ENCODE assay signal across 9 mouse cellular contexts in genomic region chr8:121573275-121573674, GRCm38 (mm10). TPM values are rescaled to one million over a fixed set of nuclear protein-coding genes. Genes with fewer than 3 reads are reported as not detected.
DNase-seq lines count a peak whose midpoint lies in the region; ATAC-seq and TF ChIP-seq lines count a peak whose summit lies in the region.
"Had no signal": no experiment of that assay in that cellular context is flagged by ENCODE, and none has a peak within 500 bp of the region (broad histone marks: within the 10 kb centered on the region; RNA-seq: fewer than 3 reads in every experiment).

No protein-coding gene starts in this region.

- H3K4me3 ChIP-seq in cerebellum, adult 2 months (replicated peaks; ENCODE audit: insufficient read depth, low read depth, low read length): no peak overlapping the region
- no peak overlapping the region for H3K4me3 ChIP-seq in heart, embryonic 14.5 days (ENCODE audit: control insufficient read depth in 1 of 2, insufficient read depth in 1 of 2, low read depth in 1 of 2, low read length in 2 of 2)
- no peak overlapping the region for H3K4me3 ChIP-seq in liver, embryonic 14.5 days (ENCODE audit: insufficient read depth in 1 of 2, low read depth in 2 of 2, low read length in 2 of 2)
- H3K4me3 ChIP-seq in small intestine, adult 2 months (ENCODE audit: low read depth, low read length): no peak overlapping the region
- no peak overlapping the region for H3K4me3 ChIP-seq in limb, embryonic 10.5 days
- H3K4me3 ChIP-seq in hindbrain, embryonic 13.5 days: no peak overlapping the region
- H3K4me3 ChIP-seq: midbrain, embryonic 12.5 days had no signal

- peak overlapping the region; percentile 21; the same call in 1 of the 2 replicates for H3K9ac ChIP-seq in heart, embryonic 14.5 days (ENCODE audit: low read length)
- no peak overlapping the region for H3K9ac ChIP-seq in liver, embryonic 14.5 days (replicated peaks)
- no peak overlapping the region for H3K9ac ChIP-seq in hindbrain, embryonic 13.5 days
- H3K9ac ChIP-seq: midbrain, embryonic 12.5 days had no signal

- ATAC-seq in heart, embryonic 14.5 days (ENCODE audit: insufficient number of reproducible peaks, insufficient read depth, low FRiP score, low read depth): peak; percentile 48; the same call in 1 of the 2 replicates
- ATAC-seq in liver, embryonic 14.5 days (ENCODE audit: insufficient read depth): peak; percentile 58
- ATAC-seq in hindbrain, embryonic 13.5 days (ENCODE audit: low FRiP score): no peak

- peak; percentile 25 to 56 for DNase-seq in spleen, postnatal 36 days (ENCODE audit: low spot score in 2 of 2)
- DNase-seq in spleen, postnatal 4 days (ENCODE audit: low spot score in 2 of 2): no peak
- DNase-seq in cerebellum, adult 2 months: peak; percentile 72 to 81
- DNase-seq in liver, embryonic 14.5 days (ENCODE audit: low read depth in 3 of 3, low spot score in 3 of 3): no peak
- DNase-seq in limb, embryonic 10.5 days (ENCODE audit: low spot score): no peak

- TF ChIP-seq CTCF in cerebellum, adult 2 months (IDR thresholded peaks at IDR 0.05; ENCODE audit: borderline replicate concordance, insufficient read depth, low read depth, low read length): no peak
- no peak for TF ChIP-seq CTCF in liver, embryonic 14.5 days (IDR thresholded peaks at IDR 0.05; ENCODE audit: low read depth)
- TF ChIP-seq CTCF in small intestine, adult 2 months (IDR thresholded peaks at IDR 0.05; ENCODE audit: extremely low read depth, insufficient read length, insufficient replicate concordance, low read depth, low read length): no peak

- no peak for TF ChIP-seq POLR2A in cerebellum, adult 2 months (IDR thresholded peaks at IDR 0.05; ENCODE audit: borderline replicate concordance, insufficient read depth, low read length)
- TF ChIP-seq POLR2A in small intestine, adult 2 months (IDR thresholded peaks at IDR 0.05; ENCODE audit: low read depth, low read length): 0 out of 2 replicates have a peak, but pooled peaks have one; percentile 11

- 9% methylated on average over 3 of the region's 3 CpGs for WGBS in cerebellum, adult 2 months
- WGBS in heart, embryonic 14.5 days: 15% methylated on average over 3 of the region's 3 CpGs
- WGBS in liver, embryonic 14.5 days (ENCODE audit: insufficient replicate concordance): 48% methylated on average over 3 of the region's 3 CpGs
- WGBS in small intestine, adult 2 months: 29% methylated on average over 3 of the region's 3 CpGs
- WGBS in limb, embryonic 10.5 days: 59% methylated on average over 3 of the region's 3 CpGs
- WGBS in hindbrain, embryonic 13.5 days: 44% methylated on average over 3 of the region's 3 CpGs

- H3K9me3 ChIP-seq in heart, embryonic 14.5 days (ENCODE audit: control insufficient read depth, low read length): no peaks in the 10 kb centered on the region
- no peaks in the 10 kb centered on the region for H3K9me3 ChIP-seq in liver, embryonic 14.5 days (ENCODE audit: control insufficient read depth, low read length)
- H3K9me3 ChIP-seq in limb, embryonic 10.5 days (replicated peaks): no peaks in the 10 kb centered on the region
- H3K9me3 ChIP-seq in hindbrain, embryonic 13.5 days: no peaks in the 10 kb centered on the region
- H3K9me3 ChIP-seq: midbrain, embryonic 12.5 days had no signal

- peaks cover 30% of the 10 kb centered on the region for H3K4me1 ChIP-seq in cerebellum, adult 2 months (ENCODE audit: control insufficient read depth, insufficient read depth, low read length)
- peaks cover 14 to 26% of the 10 kb centered on the region in 2 experiments for H3K4me1 ChIP-seq in heart, embryonic 14.5 days (ENCODE audit: control insufficient read depth in 2 of 2, insufficient read depth in 2 of 2, low read length in 2 of 2)
- H3K4me1 ChIP-seq in liver, embryonic 14.5 days (replicated peaks; ENCODE audit: control insufficient read depth in 2 of 2, insufficient read depth in 2 of 2, low read length in 1 of 2): peaks cover 0 to 13% of the 10 kb centered on the region in 2 experiments
- peaks cover 7% of the 10 kb centered on the region; the same call in 1 of the 2 replicates for H3K4me1 ChIP-seq in small intestine, adult 2 months (ENCODE audit: control insufficient read depth, insufficient read depth, insufficient read length, low read length)
- H3K4me1 ChIP-seq in limb, embryonic 10.5 days: peaks cover 39% of the 10 kb centered on the region
- H3K4me1 ChIP-seq in hindbrain, embryonic 13.5 days (replicated peaks): peaks cover 52% of the 10 kb centered on the region

- no peak overlapping the region for H3K4me2 ChIP-seq in heart, embryonic 14.5 days (ENCODE audit: low read length)
- H3K4me2 ChIP-seq in liver, embryonic 14.5 days (ENCODE audit: low read depth): no peak overlapping the region
- H3K4me2 ChIP-seq in hindbrain, embryonic 13.5 days: no peak overlapping the region
- H3K4me2 ChIP-seq: midbrain, embryonic 12.5 days had no signal

- H3K27ac ChIP-seq in cerebellum, adult 2 months (ENCODE audit: insufficient read depth, low read length): no peak overlapping the region
- no peak overlapping the region for H3K27ac ChIP-seq in heart, embryonic 14.5 days (replicated peaks in 1 of 2; ENCODE audit: control insufficient read depth in 1 of 2, insufficient read depth in 1 of 2, low read depth in 2 of 2, low read length in 2 of 2)
- no peak overlapping the region for H3K27ac ChIP-seq in liver, embryonic 14.5 days
- no peak overlapping the region for H3K27ac ChIP-seq in small intestine, adult 2 months (ENCODE audit: insufficient read depth, low read depth, low read length)
- no peak overlapping the region for H3K27ac ChIP-seq in limb, embryonic 10.5 days
- H3K27ac ChIP-seq in hindbrain, embryonic 13.5 days: no peak overlapping the region; the same call in 1 of the 2 replicates
- H3K27ac ChIP-seq: midbrain, embryonic 12.5 days had no signal

- H3K36me3 ChIP-seq in heart, embryonic 14.5 days (ENCODE audit: control insufficient read depth, insufficient read depth, low read length): no peaks in the 10 kb centered on the region
- no peaks in the 10 kb centered on the region for H3K36me3 ChIP-seq in liver, embryonic 14.5 days (replicated peaks; ENCODE audit: control insufficient read depth, insufficient read depth, low read depth)
- no peaks in the 10 kb centered on the region for H3K36me3 ChIP-seq in small intestine, adult 2 months (ENCODE audit: control insufficient read depth, insufficient read depth, low read length)
- 0 out of 2 replicates have a peak, but pooled peaks cover 2% of the 10 kb centered on the region for H3K36me3 ChIP-seq in limb, embryonic 10.5 days
- H3K36me3 ChIP-seq in hindbrain, embryonic 13.5 days: no peaks in the 10 kb centered on the region
- H3K36me3 ChIP-seq: midbrain, embryonic 12.5 days had no signal

- TF ChIP-seq EP300 in liver, embryonic 14.5 days (IDR thresholded peaks at IDR 0.05; ENCODE audit: low read depth): no peak

- H3K27me3 ChIP-seq in cerebellum, adult 2 months (ENCODE audit: control insufficient read depth, insufficient read depth, low read length): no peaks in the 10 kb centered on the region
- no peaks in the 10 kb centered on the region for H3K27me3 ChIP-seq in heart, embryonic 14.5 days (ENCODE audit: control insufficient read depth, insufficient read depth, low read length)
- no peaks in the 10 kb centered on the region for H3K27me3 ChIP-seq in liver, embryonic 14.5 days (ENCODE audit: control insufficient read depth, insufficient read depth, low read length)
- no peaks in the 10 kb centered on the region for H3K27me3 ChIP-seq in small intestine, adult 2 months (ENCODE audit: control insufficient read depth, insufficient read depth, low read length)
- H3K27me3 ChIP-seq in limb, embryonic 10.5 days (ENCODE audit: low read depth, poor library complexity, severe bottlenecking): no peaks in the 10 kb centered on the region
- H3K27me3 ChIP-seq in hindbrain, embryonic 13.5 days: no peaks in the 10 kb centered on the region
- H3K27me3 ChIP-seq: midbrain, embryonic 12.5 days had no signal

RNA-seq across cellular contexts. Expression of gene Fbxo31, which starts 5.3 kb away (rescaled TPM):
- polyA plus RNA-seq in cerebellum, adult 2 months (2012; rRNA removed): 64.2 and 67.9 TPM in 2 replicates
- polyA plus RNA-seq in heart, embryonic 14.5 days (2014; fragmentation: Nextera tagmentation; extraction: Ambion mirVana): 9.8 and 11.8 TPM in 2 replicates
- 4.7 and 5.8 TPM in 2 replicates for polyA plus RNA-seq in liver, embryonic 14.5 days (2012; rRNA removed)
- polyA plus RNA-seq in liver, embryonic 14.5 days (2014; fragmentation: Nextera tagmentation; extraction: Ambion mirVana): 6.6 and 7.1 TPM in 2 replicates
- 24.9 and 30.3 TPM in 2 replicates for polyA plus RNA-seq in small intestine, adult 2 months (2012; rRNA removed)
- polyA plus RNA-seq in limb, embryonic 10.5 days (2016; fragmentation: Nextera tagmentation; extraction: Ambion mirVana): 15.3 and 17.9 TPM in 2 replicates
- polyA plus RNA-seq in hindbrain, embryonic 13.5 days (2015; fragmentation: Nextera tagmentation; extraction: Ambion mirVana): 24.4 and 26.8 TPM in 2 replicates

RNA-seq across cellular contexts. Expression of gene Map1lc3b, which starts 16.9 kb away (rescaled TPM):
- 138 and 154 TPM in 2 replicates for polyA plus RNA-seq in cerebellum, adult 2 months (2012; rRNA removed)
- 252 and 267 TPM in 2 replicates for polyA plus RNA-seq in heart, embryonic 14.5 days (2014; fragmentation: Nextera tagmentation; extraction: Ambion mirVana)
- polyA plus RNA-seq in liver, embryonic 14.5 days (2012; rRNA removed): 19.4 and 20.9 TPM in 2 replicates
- 147 TPM in 2 replicates for polyA plus RNA-seq in liver, embryonic 14.5 days (2014; fragmentation: Nextera tagmentation; extraction: Ambion mirVana)
- 50.7 and 82.2 TPM in 2 replicates for polyA plus RNA-seq in small intestine, adult 2 months (2012; rRNA removed)
- 179 and 189 TPM in 2 replicates for polyA plus RNA-seq in limb, embryonic 10.5 days (2016; fragmentation: Nextera tagmentation; extraction: Ambion mirVana)
- 372 and 374 TPM in 2 replicates for polyA plus RNA-seq in hindbrain, embryonic 13.5 days (2015; fragmentation: Nextera tagmentation; extraction: Ambion mirVana)

RNA-seq across cellular contexts. Expression of gene 1700018B08Rik, which starts 29.2 kb away (rescaled TPM):
- not detected in 2 replicates for polyA plus RNA-seq in cerebellum, adult 2 months (2012; rRNA removed)
- polyA plus RNA-seq in heart, embryonic 14.5 days (2014; fragmentation: Nextera tagmentation; extraction: Ambion mirVana): not detected in 2 replicates
- polyA plus RNA-seq in liver, embryonic 14.5 days (2012; rRNA removed): not detected in 2 replicates
- not detected in 2 replicates for polyA plus RNA-seq in liver, embryonic 14.5 days (2014; fragmentation: Nextera tagmentation; extraction: Ambion mirVana)
- polyA plus RNA-seq in small intestine, adult 2 months (2012; rRNA removed): not detected in 2 replicates
- polyA plus RNA-seq in limb, embryonic 10.5 days (2016; fragmentation: Nextera tagmentation; extraction: Ambion mirVana): not detected in 2 replicates
- not detected in 2 replicates for polyA plus RNA-seq in hindbrain, embryonic 13.5 days (2015; fragmentation: Nextera tagmentation; extraction: Ambion mirVana)
- polyA plus RNA-seq: midbrain, embryonic 12.5 days had no signal

Comparison
In these comparisons a context has a peak if more than half of its experiments do, and no peak if none do; other contexts are left out.
1. DNase-seq: peak in spleen, postnatal 36 days (2 of 2) and cerebellum, adult 2 months (2 of 2); none in spleen, postnatal 4 days (0 of 2), liver, embryonic 14.5 days (0 of 3) and limb, embryonic 10.5 days (single experiment).